Mouse (Mus musculus): ENCODE data around the gene Ptpn5.

Gene Ptpn5

GRCm38 (mm10) chr7:47133331-47133730 lies at the start of gene Ptpn5:
Gene Ptpn5 (minus strand): TSS chr7:47133684.
- no peak for DNase-seq

GRCm38 (mm10) chr7:47170814-47171213 lies 37.3 kb upstream of the Ptpn5 start:
- no peak for DNase-seq

- DNase-seq, result no peak
Measured at GRCm38 (mm10) chr7:47165028-47165427, 31.5 kb upstream of the Ptpn5 start.

GRCm38 (mm10) chr7:47163203-47163602 lies 29.7 kb upstream of the Ptpn5 start:
- no peak for DNase-seq

- no peak for DNase-seq
Measured at GRCm38 (mm10) chr7:47158451-47158850, 25.0 kb upstream of the Ptpn5 start.

- DNase-seq, result no peak
Measured at GRCm38 (mm10) chr7:47157743-47158142, 24.3 kb upstream of the Ptpn5 start.

- DNase-seq, result no peak
Measured at GRCm38 (mm10) chr7:47155849-47156248, 22.4 kb upstream of the Ptpn5 start.

- DNase-seq, result no peak
Measured at GRCm38 (mm10) chr7:47155396-47155795, 21.9 kb upstream of the Ptpn5 start.

- DNase-seq, result peak; percentile 29
Measured at GRCm38 (mm10) chr7:47150420-47151061, 17.1 kb upstream of the Ptpn5 start.

GRCm38 (mm10) chr7:47148298-47148697 lies 14.8 kb upstream of the Ptpn5 start:
- no peak for DNase-seq

- DNase-seq, result peak; percentile 44
Measured at GRCm38 (mm10) chr7:47146034-47146812, 12.7 kb upstream of the Ptpn5 start.

- DNase-seq, result no peak
Measured at GRCm38 (mm10) chr7:47144299-47144698, 10.8 kb upstream of the Ptpn5 start.

GRCm38 (mm10) chr7:47139823-47140325 lies 6.4 kb upstream of the Ptpn5 start:
- DNase-seq, result no peak

- no peak for DNase-seq
Measured at GRCm38 (mm10) chr7:47134570-47134969, 1.1 kb upstream of the Ptpn5 start.

- no peak for DNase-seq
Measured at GRCm38 (mm10) chr7:47132931-47133260, 588 bp downstream of the Ptpn5 start.

- DNase-seq, result peak; percentile 79
Measured at GRCm38 (mm10) chr7:47132180-47132930, 1.1 kb downstream of the Ptpn5 start.

- DNase-seq, result no peak
Measured at GRCm38 (mm10) chr7:47131840-47132179, 1.7 kb downstream of the Ptpn5 start.

GRCm38 (mm10) chr7:47131258-47131657 lies 2.2 kb downstream of the Ptpn5 start:
- DNase-seq, result no peak

GRCm38 (mm10) chr7:47122026-47122425 lies 11.5 kb downstream of the Ptpn5 start:
- DNase-seq, result no peak

GRCm38 (mm10) chr7:47116666-47117065 lies 16.8 kb downstream of the Ptpn5 start:
- no peak for DNase-seq

- no peak for DNase-seq
Measured at GRCm38 (mm10) chr7:47115491-47115890, 18.0 kb downstream of the Ptpn5 start.

- peak; percentile 62 for DNase-seq
Measured at GRCm38 (mm10) chr7:47113383-47113782, 20.1 kb downstream of the Ptpn5 start.

- no peak for DNase-seq
Measured at GRCm38 (mm10) chr7:47112036-47112435, 21.4 kb downstream of the Ptpn5 start.

- DNase-seq, result no peak
Measured at GRCm38 (mm10) chr7:47111121-47111520, 22.4 kb downstream of the Ptpn5 start.

Measured in right cerebral cortex, postnatal 25 days (tissue).